14 mouse cellular contexts compared by ENCODE assay signal in the genomic region with DNA sequence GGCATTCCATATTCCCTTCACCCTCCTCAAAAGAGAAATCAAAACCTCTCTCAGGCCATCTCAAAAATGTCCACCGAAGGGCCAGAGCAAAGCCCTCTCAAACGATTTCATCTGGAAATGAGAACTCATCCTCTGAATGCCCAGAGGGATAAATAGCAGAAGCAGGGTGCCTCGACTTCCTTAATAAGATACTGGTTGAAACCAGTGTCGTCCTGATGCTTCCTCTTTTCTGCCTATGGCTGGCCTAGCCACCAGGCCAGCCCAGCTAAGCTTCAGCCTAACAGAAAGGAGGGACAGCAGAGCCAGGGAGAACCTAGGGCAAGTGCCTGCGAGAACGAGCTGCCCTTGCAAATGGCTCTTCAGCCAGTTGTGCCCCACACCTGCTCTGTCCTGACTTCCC. TPM values are rescaled to one million over a fixed set of nuclear protein-coding genes. Genes with fewer than 3 reads are reported as not detected.
DNase-seq lines count a peak whose midpoint lies in the region; ATAC-seq and TF ChIP-seq lines count a peak whose summit lies in the region.
"Had no signal": no experiment of that assay in that cellular context is flagged by ENCODE, and none has a peak within 500 bp of the region (broad histone marks: within the 10 kb centered on the region; RNA-seq: fewer than 3 reads in every experiment).

No protein-coding gene starts in this region.

- no peak for TF ChIP-seq POLR2A in embryonic fibroblast, embryonic 13.5 days (IDR thresholded peaks at IDR 0.05; ENCODE audit: low read depth, low read length)

- no peak overlapping the region for H3K4me3 ChIP-seq in gastrocnemius, adult 2 months
- H3K4me3 ChIP-seq in lung, embryonic 15.5 days = no peak overlapping the region
- no peak overlapping the region for H3K4me3 ChIP-seq in embryonic fibroblast, embryonic 13.5 days (ENCODE audit: insufficient read depth, low read length)
- H3K4me3 ChIP-seq: left cerebral cortex, adult 2 months; midbrain, embryonic 12.5 days had no signal

- H3K4me1 ChIP-seq in lung, embryonic 15.5 days = peaks cover 56% of the 10 kb centered on the region
- H3K4me1 ChIP-seq in embryonic fibroblast, embryonic 13.5 days (ENCODE audit: control insufficient read depth, insufficient read depth, low read length) = peaks cover 20% of the 10 kb centered on the region

- TF ChIP-seq CTCF in gastrocnemius, adult 2 months (IDR thresholded peaks at IDR 0.05) = no peak
- no peak for TF ChIP-seq CTCF in embryonic fibroblast, embryonic 13.5 days (IDR thresholded peaks at IDR 0.05; ENCODE audit: borderline replicate concordance, insufficient read depth, low read length)

- H3K4me2 ChIP-seq in lung, embryonic 15.5 days = no peak overlapping the region
- H3K4me2 ChIP-seq: midbrain, embryonic 12.5 days had no signal

- no peaks in the 10 kb centered on the region for H3K27me3 ChIP-seq in lung, embryonic 15.5 days
- H3K27me3 ChIP-seq: midbrain, embryonic 12.5 days had no signal

- ATAC-seq in lung, embryonic 15.5 days (ENCODE audit: borderline replicate concordance, extremely low read depth, low FRiP score, low TSS enrichment) = no peak
- peak; percentile 92 for ATAC-seq in neutrophil, adult 5-6 weeks (ENCODE audit: extremely low read depth, insufficient number of reproducible peaks, low FRiP score, poor library complexity, severe bottlenecking)
- ATAC-seq: forebrain, embryonic 16.5 days had no signal

- H3K9ac ChIP-seq in lung, embryonic 15.5 days = no peak overlapping the region
- H3K9ac ChIP-seq: midbrain, embryonic 12.5 days had no signal

- DNase-seq in gastrocnemius, adult 2 months = no peak
- DNase-seq in gastrocnemius, postnatal 36 days = no peak
- DNase-seq in lung, postnatal 10 days = no peak
- no peak for DNase-seq in MN1 (ENCODE audit: low spot score)
- DNase-seq in cerebellum, postnatal 36 days = no peak
- DNase-seq: heart, postnatal 10 days; kidney, adult 8-10 months had no signal

- WGBS in lung, embryonic 15.5 days = 66% methylated on average over 6 of the region's 6 CpGs

- no peaks in the 10 kb centered on the region for H3K9me3 ChIP-seq in lung, embryonic 15.5 days
- H3K9me3 ChIP-seq: midbrain, embryonic 12.5 days had no signal

- intact Hi-C loops in gastrocnemius, adult 2 months (cut with DNase I) = no loop called here
- intact Hi-C loops in gastrocnemius, postnatal 36 days (cut with DNase I) = no loop called here

- H3K27ac ChIP-seq in gastrocnemius, adult 2 months = peak overlapping the region; percentile 67
- H3K27ac ChIP-seq in lung, embryonic 15.5 days = peak overlapping the region; percentile 38; the same call in 1 of the 2 replicates
- H3K27ac ChIP-seq in embryonic fibroblast, embryonic 13.5 days (ENCODE audit: insufficient read depth, low read length) = peak overlapping the region; percentile 19
- H3K27ac ChIP-seq: left cerebral cortex, adult 2 months; midbrain, embryonic 12.5 days had no signal

- H3K36me3 ChIP-seq in lung, embryonic 15.5 days = no peaks in the 10 kb centered on the region

RNA-seq across cellular contexts. Expression of a gene that starts 17.8 kb away (rescaled TPM):
- 1 to 10 TPM; 4.1 to 4.2 TPM for total RNA-seq in gastrocnemius, adult 2 months (2021)
- 1 to 10 TPM; 1.9 to 2.6 TPM for total RNA-seq in gastrocnemius, postnatal 36 days (2021)
- 2.8 and 3.5 TPM in 2 replicates for polyA plus RNA-seq in lung, embryonic 15.5 days (2015; fragmentation: Nextera tagmentation; extraction: Ambion mirVana)
- polyA plus RNA-seq in embryonic fibroblast, embryonic 13.5 days (2011; ENCODE audit: insufficient read length, low read depth, missing spikeins) = 8.4 and 8.5 TPM in 2 replicates
- total RNA-seq in neutrophil, adult 5-6 weeks (2017) = 43.5 and 50.7 TPM in 2 replicates

RNA-seq across cellular contexts. Expression of a gene that starts 31.3 kb away (rescaled TPM):
- not detected for total RNA-seq in gastrocnemius, adult 2 months (2021)
- total RNA-seq in gastrocnemius, postnatal 36 days (2021) = not detected
- not detected in 2 replicates for polyA plus RNA-seq in lung, embryonic 15.5 days (2015; fragmentation: Nextera tagmentation; extraction: Ambion mirVana)
- not detected in 2 replicates for polyA plus RNA-seq in embryonic fibroblast, embryonic 13.5 days (2011; ENCODE audit: insufficient read length, low read depth, missing spikeins)
- not detected in 2 replicates for total RNA-seq in neutrophil, adult 5-6 weeks (2017)
- total RNA-seq: heart, postnatal 10 days had no signal
- polyA plus RNA-seq: C2C12; forebrain, embryonic 16.5 days; midbrain, embryonic 12.5 days had no signal

RNA-seq across cellular contexts. Expression of a gene that starts 41.2 kb away (rescaled TPM):
- total RNA-seq in gastrocnemius, adult 2 months (2021) = not detected
- not detected for total RNA-seq in gastrocnemius, postnatal 36 days (2021)
- polyA plus RNA-seq in lung, embryonic 15.5 days (2015; fragmentation: Nextera tagmentation; extraction: Ambion mirVana) = 0.87 and 1.1 TPM in 2 replicates
- polyA plus RNA-seq in embryonic fibroblast, embryonic 13.5 days (2011; ENCODE audit: insufficient read length, low read depth, missing spikeins) = 0.68 TPM in 1 of 2 replicates, not detected in the other
- not detected in 2 replicates for total RNA-seq in neutrophil, adult 5-6 weeks (2017)
- total RNA-seq: heart, postnatal 10 days had no signal
- polyA plus RNA-seq: midbrain, embryonic 12.5 days had no signal
